Mouse (Mus musculus): ENCODE results near the gene Etv2. TPM values are rescaled to one million over a fixed set of nuclear protein-coding genes. Genes with fewer than 3 reads are reported as not detected.

Gene Etv2
- total RNA-seq, 1 experiment from 2014 or later = not detected

DNA sequence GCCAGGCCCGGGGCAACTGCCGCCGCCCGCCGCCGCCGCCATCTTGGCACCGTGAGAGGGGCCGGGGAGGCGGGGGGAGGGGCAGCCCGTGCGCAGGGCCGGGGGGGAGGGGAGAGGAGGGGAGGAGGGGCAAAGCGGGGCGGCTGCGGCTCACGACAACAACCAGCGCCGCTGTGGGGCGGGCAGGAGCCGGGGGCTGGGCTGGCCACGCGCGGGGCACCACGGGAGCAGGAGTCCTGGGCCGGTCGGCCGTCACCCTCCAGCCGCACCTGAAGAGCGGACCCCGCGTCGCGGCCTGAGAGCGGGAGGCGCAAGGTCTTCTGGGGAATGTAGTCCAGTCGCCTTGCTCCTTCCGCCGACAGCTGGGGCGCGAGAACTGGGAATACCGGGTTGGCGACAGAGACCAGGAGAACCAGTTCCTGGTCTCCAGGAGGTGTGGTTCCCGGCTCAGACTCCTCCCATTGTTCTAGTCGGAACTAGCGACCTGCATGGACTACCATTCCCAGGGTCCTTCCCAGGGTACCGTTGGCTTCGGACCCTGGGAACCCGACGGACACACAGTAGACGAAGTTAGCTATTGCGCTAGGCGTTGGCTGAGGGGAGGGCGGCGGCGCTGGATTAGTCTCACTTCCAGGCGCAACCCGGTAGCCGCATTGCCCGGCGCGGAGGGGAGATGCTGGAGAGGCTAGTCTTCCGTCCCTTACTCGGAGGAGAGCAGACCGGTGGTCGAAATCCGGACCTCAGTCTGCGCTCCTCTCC, 46.8 kb downstream of the Etv2 start, which contains the start of gene Kmt2b:
TSS of gene Kmt2b (minus strand) at position 51 of the 759 bp plus-strand sequence.
- peak; percentile 98 for DNase-seq

- DNase-seq = peak; percentile 72
Measured at GRCm38 (mm10) chr7:30587842-30588667, 47.6 kb downstream of the Etv2 start.

DNA sequence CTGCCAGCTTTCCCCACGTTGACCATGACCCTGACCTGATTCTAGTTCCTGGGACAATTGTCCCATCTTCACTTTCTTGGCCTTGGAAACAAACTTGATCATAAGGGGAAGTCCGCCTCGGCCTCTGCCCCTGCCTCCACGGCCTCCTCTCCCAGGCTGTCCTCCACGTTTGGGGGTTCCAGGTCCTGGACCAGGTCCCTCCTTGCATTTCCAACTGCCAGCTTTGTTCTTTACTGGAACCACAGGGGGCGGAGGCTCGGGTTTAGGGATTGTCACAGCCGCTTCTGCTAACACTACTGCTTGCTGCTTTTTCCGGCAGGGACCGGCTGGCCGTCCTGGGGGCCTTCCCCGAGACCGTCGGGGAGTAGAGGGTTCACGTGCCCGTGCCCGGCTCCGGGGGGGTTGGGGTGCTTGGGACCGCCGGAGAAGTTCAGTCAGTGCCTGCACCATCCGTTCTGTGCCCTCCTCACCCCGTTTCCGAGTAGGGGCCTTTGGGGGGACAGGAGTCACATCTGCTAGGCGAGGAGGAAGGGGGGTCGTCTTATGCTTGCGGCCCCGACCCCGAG, 49.1 kb downstream of the Etv2 start:
- no peak for DNase-seq

DNA sequence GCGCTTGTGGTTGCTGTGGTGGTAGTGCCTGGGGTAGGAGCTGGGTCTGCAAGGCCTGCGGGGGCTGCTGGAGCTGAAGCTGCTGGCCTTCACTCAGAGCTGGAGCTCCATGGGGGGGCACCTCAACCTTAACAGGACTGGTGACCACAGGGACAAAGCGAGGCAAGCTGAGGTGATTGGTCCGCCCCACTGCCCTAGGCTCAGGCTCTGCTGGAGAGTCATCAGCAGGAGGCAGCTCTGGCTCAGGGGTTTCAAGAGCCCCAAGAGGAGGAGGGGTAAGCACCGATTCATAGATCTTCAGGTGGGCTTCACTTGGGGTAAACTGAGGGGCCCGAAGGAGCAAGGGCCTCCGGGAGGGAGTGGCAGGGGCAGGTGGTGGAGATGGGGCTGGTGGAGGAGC, 50.5 kb downstream of the Etv2 start:
- no peak for DNase-seq

GRCm38 (mm10) chr7:30584339-30584738, 51.3 kb downstream of the Etv2 start:
- DNase-seq = peak; percentile 64

Small RNAs within 50 kb of the gene (microRNA-seq; reads per million reads assigned to microRNA genes)
- gene Mir3569 = 0 to 0.43 reads per million in 2 experiments

Other genes starting within 250 kb of the Etv2 start
- gene Tyrobp, start 222.1 kb downstream of the Etv2 start, total RNA-seq (2021) = 19.9 and 30.9 TPM in 2 replicates
- gene Hcst, start 216.0 kb downstream of the Etv2 start, total RNA-seq (2021) = 7.1 TPM in 1 of 2 replicates, not detected in the other
- gene Nfkbid, start 214.1 kb downstream of the Etv2 start, total RNA-seq (2021) = 2.8 and 3.9 TPM in 2 replicates
- gene Aplp1, start 190.3 kb downstream of the Etv2 start, total RNA-seq (2021) = 21.3 and 28.3 TPM in 2 replicates
- not detected in 2 replicates for gene Kirrel2, start 178.2 kb downstream of the Etv2 start, total RNA-seq (2021)
- 0.11 TPM in 1 of 2 replicates, not detected in the other for gene Nphs1, start 177.5 kb downstream of the Etv2 start, total RNA-seq (2021)
- 2.6 and 33.4 TPM in 2 replicates for gene Prodh2, start 142.2 kb downstream of the Etv2 start, total RNA-seq (2021)
- 8.3 and 8.9 TPM in 2 replicates for gene Arhgap33, start 100.8 kb downstream of the Etv2 start, total RNA-seq (2021)
- 24.2 and 29.4 TPM in 2 replicates for gene Hspb6, start 83.7 kb downstream of the Etv2 start, total RNA-seq (2021)
- 7.6 and 9.2 TPM in 2 replicates for gene Proser3, start 83.6 kb downstream of the Etv2 start, total RNA-seq (2021)
- 41.6 and 46.3 TPM in 2 replicates for gene Lin37, start 76.0 kb downstream of the Etv2 start, total RNA-seq (2021)
- 60.3 and 66.8 TPM in 2 replicates for gene U2af1l4, start 72.6 kb downstream of the Etv2 start, total RNA-seq (2021)
- 3.8 and 4.6 TPM in 2 replicates for gene Gm49396, start 72.5 kb downstream of the Etv2 start, total RNA-seq (2021)
- 117 and 125 TPM in 2 replicates for gene Psenen, start 72.2 kb downstream of the Etv2 start, total RNA-seq (2021)
- 5.1 and 7.8 TPM in 2 replicates for gene Igflr1, start 70.4 kb downstream of the Etv2 start, total RNA-seq (2021)
- 45.7 and 54.0 TPM in 2 replicates for gene Kmt2b, start 47.1 kb downstream of the Etv2 start, total RNA-seq (2021)
- gene Zbtb32, start 36.9 kb downstream of the Etv2 start, total RNA-seq (2021) = 0.85 and 1.1 TPM in 2 replicates
- gene Upk1a, start 23.0 kb downstream of the Etv2 start, total RNA-seq (2021) = 0.22 and 0.45 TPM in 2 replicates
- gene Cox6b1, start 9.7 kb downstream of the Etv2 start, total RNA-seq (2021) = 3,197 and 3,382 TPM in 2 replicates
- gene Rbm42, start 14.5 kb upstream of the Etv2 start, total RNA-seq (2021) = 78.2 and 81.2 TPM in 2 replicates
- 10.4 and 11.9 TPM in 2 replicates for gene Haus5, start 29.1 kb upstream of the Etv2 start, total RNA-seq (2021)
- gene Pmis2, start 35.8 kb upstream of the Etv2 start, total RNA-seq (2021) = not detected in 2 replicates
- gene 2200002J24Rik, start 63.1 kb upstream of the Etv2 start, total RNA-seq (2021) = 1.4 and 3.4 TPM in 2 replicates
- gene Atp4a, start 76.4 kb upstream of the Etv2 start, total RNA-seq (2021) = 3.0 TPM in 2 replicates
- 215 and 242 TPM in 2 replicates for gene Tmem147, start 93.7 kb upstream of the Etv2 start, total RNA-seq (2021)
- not detected in 2 replicates for gene Gapdhs, start 107.8 kb upstream of the Etv2 start, total RNA-seq (2021)
- gene Sbsn, start 115.6 kb upstream of the Etv2 start, total RNA-seq (2021) = 76.3 and 82.7 TPM in 2 replicates
- 2.2 and 3.5 TPM in 2 replicates for gene Dmkn, start 127.9 kb upstream of the Etv2 start, total RNA-seq (2021)
- gene Krtdap, start 152.0 kb upstream of the Etv2 start, total RNA-seq (2021) = 1.3 and 2.1 TPM in 2 replicates
- 1.1 TPM in 2 replicates for gene Ffar2, start 187.9 kb upstream of the Etv2 start, total RNA-seq (2021)
- 0.26 and 0.38 TPM in 2 replicates for gene Ffar3, start 220.3 kb upstream of the Etv2 start, total RNA-seq (2021)
- 0.41 TPM in 1 of 2 replicates, not detected in the other for gene Ffar1, start 225.7 kb upstream of the Etv2 start, total RNA-seq (2021)
- 3.2 and 14.1 TPM in 2 replicates for gene Cd22, start 244.5 kb upstream of the Etv2 start, total RNA-seq (2021)